8 mouse cellular contexts compared by ENCODE assay signal in genomic region chr5:8045855-8046254, GRCm38 (mm10). TPM values are rescaled to one million over a fixed set of nuclear protein-coding genes. Genes with fewer than 3 reads are reported as not detected.
DNase-seq lines count a peak whose midpoint lies in the region; ATAC-seq lines count a peak whose summit lies in the region.

Gene Sri, plus strand, starts transcription at chr5:8046078.

- H3K9me3 ChIP-seq in embryonic facial prominence, embryonic 10.5 days = no peaks in the 10 kb centered on the region
- H3K9me3 ChIP-seq in heart, embryonic 11.5 days (replicated peaks; ENCODE audit: control insufficient read depth, low read length) = no peaks in the 10 kb centered on the region
- no peaks in the 10 kb centered on the region for H3K9me3 ChIP-seq in liver, embryonic 15.5 days (replicated peaks)
- H3K9me3 ChIP-seq in stomach, embryonic 14.5 days (ENCODE audit: control insufficient read depth, low read depth, low read length) = no peaks in the 10 kb centered on the region

- no peak within 1 kb of the TSS for H3K4me2 ChIP-seq in heart, embryonic 11.5 days
- no peak within 1 kb of the TSS for H3K4me2 ChIP-seq in liver, embryonic 15.5 days
- no peak within 1 kb of the TSS for H3K4me2 ChIP-seq in stomach, embryonic 14.5 days (replicated peaks; ENCODE audit: low read depth, low read length)

- H3K4me1 ChIP-seq in embryonic facial prominence, embryonic 10.5 days = no peaks in the 10 kb centered on the region
- no peaks in the 10 kb centered on the region for H3K4me1 ChIP-seq in heart, embryonic 11.5 days (ENCODE audit: control insufficient read depth, insufficient read depth, low read length)
- H3K4me1 ChIP-seq in liver, embryonic 15.5 days (replicated peaks) = no peaks in the 10 kb centered on the region
- no peaks in the 10 kb centered on the region for H3K4me1 ChIP-seq in stomach, embryonic 14.5 days (ENCODE audit: control insufficient read depth, insufficient read depth, low read length)

- 87% methylated on average over 6 of the region's 6 CpGs for WGBS in embryonic facial prominence, embryonic 10.5 days
- 77% methylated on average over 6 of the region's 6 CpGs for WGBS in heart, embryonic 11.5 days (ENCODE audit: insufficient replicate concordance)
- WGBS in liver, embryonic 15.5 days (ENCODE audit: insufficient replicate concordance) = 63% methylated on average over 6 of the region's 6 CpGs
- WGBS in stomach, embryonic 14.5 days = 66% methylated on average over 6 of the region's 6 CpGs

- no peak within 1 kb of the TSS for H3K4me3 ChIP-seq in embryonic facial prominence, embryonic 10.5 days
- H3K4me3 ChIP-seq in heart, embryonic 11.5 days (ENCODE audit: low read depth, low read length) = no peak within 1 kb of the TSS
- no peak within 1 kb of the TSS for H3K4me3 ChIP-seq in liver, embryonic 15.5 days (replicated peaks)
- no peak within 1 kb of the TSS for H3K4me3 ChIP-seq in stomach, embryonic 14.5 days (ENCODE audit: low read depth, low read length)

- H3K27ac ChIP-seq in embryonic facial prominence, embryonic 10.5 days (replicated peaks) = no peak within 1 kb of the TSS
- no peak within 1 kb of the TSS for H3K27ac ChIP-seq in heart, embryonic 11.5 days (ENCODE audit: low read depth, low read length)
- H3K27ac ChIP-seq in liver, embryonic 15.5 days (replicated peaks) = no peak within 1 kb of the TSS
- no peak within 1 kb of the TSS for H3K27ac ChIP-seq in stomach, embryonic 14.5 days (ENCODE audit: low read length)

- no peaks in the 10 kb centered on the region for H3K27me3 ChIP-seq in embryonic facial prominence, embryonic 10.5 days (replicated peaks; ENCODE audit: low read depth, poor library complexity, severe bottlenecking)
- H3K27me3 ChIP-seq in heart, embryonic 11.5 days (ENCODE audit: control insufficient read depth, insufficient read depth, low read length) = no peaks in the 10 kb centered on the region
- H3K27me3 ChIP-seq in liver, embryonic 15.5 days = no peaks in the 10 kb centered on the region
- no peaks in the 10 kb centered on the region for H3K27me3 ChIP-seq in stomach, embryonic 14.5 days (ENCODE audit: control insufficient read depth, insufficient read depth, low read length)

- DNase-seq in adrenal gland, adult 18-20 months (ENCODE audit: low spot score in 2 of 2) = no peak
- DNase-seq in adrenal gland, adult (ENCODE audit: inconsistent age in 2 of 2, low spot score in 1 of 2) = no peak
- no peak for DNase-seq in embryonic facial prominence, embryonic 10.5 days (ENCODE audit: low spot score)
- peak; percentile 82 for DNase-seq in kidney, adult 9 months
- no peak for DNase-seq in embryo, embryonic 9.5 days (ENCODE audit: extremely low spot score)

- H3K36me3 ChIP-seq in embryonic facial prominence, embryonic 10.5 days (replicated peaks) = no peaks in the 10 kb centered on the region
- no peaks in the 10 kb centered on the region for H3K36me3 ChIP-seq in heart, embryonic 11.5 days (ENCODE audit: control insufficient read depth, insufficient read depth, low read length)
- H3K36me3 ChIP-seq in liver, embryonic 15.5 days (replicated peaks) = no peaks in the 10 kb centered on the region
- no peaks in the 10 kb centered on the region for H3K36me3 ChIP-seq in stomach, embryonic 14.5 days (ENCODE audit: control insufficient read depth, insufficient read depth, low read length)

- ATAC-seq in heart, embryonic 11.5 days (replicated peaks; ENCODE audit: insufficient number of reproducible peaks, low FRiP score, low TSS enrichment) = no peak
- no peak for ATAC-seq in liver, embryonic 15.5 days (ENCODE audit: insufficient read depth)
- ATAC-seq in stomach, embryonic 14.5 days (ENCODE audit: insufficient number of reproducible peaks, insufficient read depth, low FRiP score, low read depth) = peak; percentile 46; the same call in 1 of the 2 replicates

- H3K9ac ChIP-seq in heart, embryonic 11.5 days (ENCODE audit: low read depth, low read length) = no peak within 1 kb of the TSS
- no peak within 1 kb of the TSS for H3K9ac ChIP-seq in liver, embryonic 15.5 days
- H3K9ac ChIP-seq in stomach, embryonic 14.5 days (replicated peaks; ENCODE audit: low read depth, low read length) = no peak within 1 kb of the TSS

RNA-seq across cellular contexts. Expression of gene Sri, which starts in this region (rescaled TPM):
- total RNA-seq in adrenal gland, adult 18-20 months (2021) = 10 to 100 TPM; 88.9 to 97.1 TPM
- 188 and 190 TPM in 2 replicates for polyA plus RNA-seq in embryonic facial prominence, embryonic 10.5 days (2016; fragmentation: Nextera tagmentation; extraction: Ambion mirVana)
- polyA plus RNA-seq in heart, embryonic 11.5 days (2014; fragmentation: Nextera tagmentation; extraction: Ambion mirVana) = 263 and 279 TPM in 2 replicates
- polyA plus RNA-seq in liver, embryonic 15.5 days (2015; fragmentation: Nextera tagmentation; extraction: Ambion mirVana) = 192 and 207 TPM in 2 replicates
- 298 and 299 TPM in 2 replicates for polyA plus RNA-seq in stomach, embryonic 14.5 days (2014; fragmentation: Nextera tagmentation; extraction: Ambion mirVana)
